Mouse (Mus musculus) kidney, adult 2 months (tissue): ENCODE data around the gene Xylt1.

Experiments
- CTCF ChIP-seq: fragments of 200-500 bp; conservative IDR thresholded peaks from 2 replicates; pipeline ENCODE4 v1.5.1; 2011; ENCODE audit warnings: low read depth, mild to moderate bottlenecking, control low read depth, low read length, moderate library complexity, mixed read lengths; ENCODE audit not compliant: insufficient read depth, insufficient read length
- POLR2A ChIP-seq: fragments of 200-500 bp; IDR thresholded peaks from one replicate; pipeline ENCODE4 v1.6.1; 2011; ENCODE audit warnings: low read depth, low read length, control low read depth

- TF ChIP-seq CTCF, result no peak
- no peak for TF ChIP-seq POLR2A
Observed at GRCm38 (mm10) chr7:117429895-117430294, 49.1 kb downstream of the Xylt1 start.
